Mouse (Mus musculus) adrenal gland, adult (tissue): ENCODE measurements around the gene Ttll10.

Experiments
- DNase-seq, 2 experiments: peaks; one replicate each; pipeline ENCODE4 v3.0.0; 2022 to 2023; ENCODE audit warnings: low spot score in 1 of 2; ENCODE audit not compliant: inconsistent age in 2 of 2

Gene Ttll10

GRCm38 (mm10) chr4:156059261-156059660, at the start of gene Ttll10:
Ttll10 (minus strand) TSS chr4:156059414.
- DNase-seq, result no peak

GRCm38 (mm10) chr4:156103342-156103741, 44.1 kb upstream of the Ttll10 start:
- DNase-seq, result no peak

GRCm38 (mm10) chr4:156101481-156101903, 42.3 kb upstream of the Ttll10 start:
- peak in 1 of 2 experiments; percentile 36 for DNase-seq

- DNase-seq, result no peak
Measured at GRCm38 (mm10) chr4:156100501-156100900, 41.3 kb upstream of the Ttll10 start.

- no peak for DNase-seq
Measured at GRCm38 (mm10) chr4:156099427-156099826, 40.2 kb upstream of the Ttll10 start.

GRCm38 (mm10) chr4:156097770-156098366, 38.7 kb upstream of the Ttll10 start:
- no peak for DNase-seq

- no peak for DNase-seq
Measured at GRCm38 (mm10) chr4:156096191-156096590, 37.0 kb upstream of the Ttll10 start.

- no peak for DNase-seq
Measured at GRCm38 (mm10) chr4:156093758-156094157, 34.5 kb upstream of the Ttll10 start.

- peak in 1 of 2 experiments; percentile 33 for DNase-seq
Measured at GRCm38 (mm10) chr4:156092765-156093164, 33.6 kb upstream of the Ttll10 start.

GRCm38 (mm10) chr4:156091236-156091635, 32.0 kb upstream of the Ttll10 start:
- no peak for DNase-seq

GRCm38 (mm10) chr4:156087398-156088087, 28.3 kb upstream of the Ttll10 start:
- DNase-seq, result no peak

GRCm38 (mm10) chr4:156085256-156085655, 26.0 kb upstream of the Ttll10 start:
- DNase-seq, result no peak

GRCm38 (mm10) chr4:156084096-156084879, 25.1 kb upstream of the Ttll10 start:
- DNase-seq, result no peak

GRCm38 (mm10) chr4:156083348-156083747, 24.1 kb upstream of the Ttll10 start:
- peak; percentile 21 to 64 for DNase-seq

- no peak for DNase-seq
Measured at GRCm38 (mm10) chr4:156082621-156083234, 23.5 kb upstream of the Ttll10 start.

GRCm38 (mm10) chr4:156077499-156078301, 18.5 kb upstream of the Ttll10 start:
- peak; percentile 13 to 50 for DNase-seq

- no peak for DNase-seq
Measured at GRCm38 (mm10) chr4:156076911-156077382, 17.7 kb upstream of the Ttll10 start.

- DNase-seq, result no peak
Measured at GRCm38 (mm10) chr4:156070716-156071115, 11.5 kb upstream of the Ttll10 start.

GRCm38 (mm10) chr4:156070276-156070675, 11.1 kb upstream of the Ttll10 start:
- DNase-seq, result no peak

- no peak for DNase-seq
Measured at GRCm38 (mm10) chr4:156069701-156070100, 10.5 kb upstream of the Ttll10 start.
